Mouse (Mus musculus): Measurements from ENCODE around the gene Rasgef1b. TPM values are rescaled to one million over a fixed set of nuclear protein-coding genes. Genes with fewer than 3 reads are reported as not detected.

Gene Rasgef1b
- polyA plus RNA-seq, 2 experiments = 4.3 to 9.2 TPM

GRCm38 (mm10) chr5:99387185-99387981, 341.5 kb downstream of the Rasgef1b start:
- H3K9ac ChIP-seq (ENCODE audit: low read depth, low read length, severe bottlenecking) = no peak overlapping the region
- no peak for ATAC-seq (ENCODE audit: low FRiP score, low read depth)
- 81% methylated on average over 17 of the region's 17 CpGs for WGBS

GRCm38 (mm10) chr5:99386246-99386845, 342.5 kb downstream of the Rasgef1b start:
- Histone ChIP-seq H3K36me3 (ENCODE audit: control insufficient read depth, insufficient read depth, low read length) (no peaks in the 10 kb centered on the region), H3K4me3 (replicated peaks; ENCODE audit: low read length) (no peak overlapping the region), H3K27ac (replicated peaks; ENCODE audit: low read depth, low read length) (no peak overlapping the region), H3K9ac (ENCODE audit: low read depth, low read length, severe bottlenecking) (no peak overlapping the region), H3K27me3 (ENCODE audit: control insufficient read depth, insufficient read depth, low read length) (no peaks in the 10 kb centered on the region), H3K4me2 (replicated peaks; ENCODE audit: low read depth, low read length, severe bottlenecking) (no peak overlapping the region), H3K9me3 (ENCODE audit: control insufficient read depth, low read length) (no peaks in the 10 kb centered on the region), H3K4me1 (ENCODE audit: control insufficient read depth, insufficient read depth, low read length) (no peaks in the 10 kb centered on the region)
- DNase-seq (ENCODE audit: low spot score) (no peak), ATAC-seq (ENCODE audit: low FRiP score, low read depth) (no peak)
- TF ChIP-seq POLR2A (IDR thresholded peaks at IDR 0.05; ENCODE audit: borderline replicate concordance, extremely low read depth, insufficient read depth, insufficient read length) = no peak
- WGBS = 55% methylated on average over 14 of the region's 14 CpGs

More at GRCm38 (mm10) chr5:99387185-99387981, 341.5 kb downstream of the Rasgef1b start:
- TF ChIP-seq POLR2A (IDR thresholded peaks at IDR 0.05; ENCODE audit: borderline replicate concordance, extremely low read depth, insufficient read depth, insufficient read length) = no peak
- Histone ChIP-seq H3K36me3 (ENCODE audit: control insufficient read depth, insufficient read depth, low read length) (no peaks in the 10 kb centered on the region), H3K27me3 (ENCODE audit: control insufficient read depth, insufficient read depth, low read length) (no peaks in the 10 kb centered on the region), H3K9me3 (ENCODE audit: control insufficient read depth, low read length) (no peaks in the 10 kb centered on the region), H3K27ac (replicated peaks; ENCODE audit: low read depth, low read length) (no peak overlapping the region), H3K4me1 (ENCODE audit: control insufficient read depth, insufficient read depth, low read length) (no peaks in the 10 kb centered on the region), H3K4me3 (replicated peaks; ENCODE audit: low read length) (no peak overlapping the region), H3K4me2 (replicated peaks; ENCODE audit: low read depth, low read length, severe bottlenecking) (no peak overlapping the region)
- no peak for DNase-seq (ENCODE audit: low spot score)

GRCm38 (mm10) chr5:99385737-99386136, 343.1 kb downstream of the Rasgef1b start:
- no peaks in the 10 kb centered on the region for H3K27me3 ChIP-seq (ENCODE audit: control insufficient read depth, insufficient read depth, low read length)
- no peak overlapping the region for H3K4me3 ChIP-seq (replicated peaks; ENCODE audit: low read length)
- no peak overlapping the region for H3K27ac ChIP-seq (replicated peaks; ENCODE audit: low read depth, low read length)
- DNase-seq (ENCODE audit: low spot score) (no peak), ATAC-seq (ENCODE audit: low FRiP score, low read depth) (no peak)
- H3K9ac ChIP-seq (ENCODE audit: low read depth, low read length, severe bottlenecking) = no peak overlapping the region
- H3K4me2 ChIP-seq (replicated peaks; ENCODE audit: low read depth, low read length, severe bottlenecking) = no peak overlapping the region
- TF ChIP-seq POLR2A (IDR thresholded peaks at IDR 0.05; ENCODE audit: borderline replicate concordance, extremely low read depth, insufficient read depth, insufficient read length) = no peak
- WGBS = 64% methylated on average over 8 of the region's 8 CpGs
- no peaks in the 10 kb centered on the region for H3K4me1 ChIP-seq (ENCODE audit: control insufficient read depth, insufficient read depth, low read length)
- H3K36me3 ChIP-seq (ENCODE audit: control insufficient read depth, insufficient read depth, low read length) = no peaks in the 10 kb centered on the region
- no peaks in the 10 kb centered on the region for H3K9me3 ChIP-seq (ENCODE audit: control insufficient read depth, low read length)

GRCm38 (mm10) chr5:99385090-99385489, 343.8 kb downstream of the Rasgef1b start:
- no peak for TF ChIP-seq POLR2A (IDR thresholded peaks at IDR 0.05; ENCODE audit: borderline replicate concordance, extremely low read depth, insufficient read depth, insufficient read length)
- Histone ChIP-seq H3K4me3 (replicated peaks; ENCODE audit: low read length) (no peak overlapping the region), H3K27ac (replicated peaks; ENCODE audit: low read depth, low read length) (no peak overlapping the region), H3K9ac (ENCODE audit: low read depth, low read length, severe bottlenecking) (no peak overlapping the region), H3K4me2 (replicated peaks; ENCODE audit: low read depth, low read length, severe bottlenecking) (no peak overlapping the region), H3K27me3 (ENCODE audit: control insufficient read depth, insufficient read depth, low read length) (no peaks in the 10 kb centered on the region), H3K36me3 (ENCODE audit: control insufficient read depth, insufficient read depth, low read length) (no peaks in the 10 kb centered on the region), H3K9me3 (ENCODE audit: control insufficient read depth, low read length) (no peaks in the 10 kb centered on the region), H3K4me1 (ENCODE audit: control insufficient read depth, insufficient read depth, low read length) (peaks cover under 1% of the 10 kb centered on the region; the same call in 1 of the 2 replicates)
- DNase-seq (ENCODE audit: low spot score) (no peak), ATAC-seq (ENCODE audit: low FRiP score, low read depth) (no peak)
- WGBS = 70% methylated on average over 1 of the region's 1 CpGs

GRCm38 (mm10) chr5:99383783-99384281, 345.0 kb downstream of the Rasgef1b start:
- 76% methylated on average over 13 of the region's 13 CpGs for WGBS
- Histone ChIP-seq H3K4me1 (ENCODE audit: control insufficient read depth, insufficient read depth, low read length) (peaks cover 13% of the 10 kb centered on the region), H3K27ac (replicated peaks; ENCODE audit: low read depth, low read length) (no peak overlapping the region), H3K9me3 (ENCODE audit: control insufficient read depth, low read length) (no peaks in the 10 kb centered on the region), H3K27me3 (ENCODE audit: control insufficient read depth, insufficient read depth, low read length) (no peaks in the 10 kb centered on the region), H3K36me3 (ENCODE audit: control insufficient read depth, insufficient read depth, low read length) (no peaks in the 10 kb centered on the region), H3K9ac (ENCODE audit: low read depth, low read length, severe bottlenecking) (no peak overlapping the region), H3K4me3 (replicated peaks; ENCODE audit: low read length) (no peak overlapping the region), H3K4me2 (replicated peaks; ENCODE audit: low read depth, low read length, severe bottlenecking) (no peak overlapping the region)
- ATAC-seq (ENCODE audit: low FRiP score, low read depth) (no peak), DNase-seq (ENCODE audit: low spot score) (no peak)
- TF ChIP-seq POLR2A (IDR thresholded peaks at IDR 0.05; ENCODE audit: borderline replicate concordance, extremely low read depth, insufficient read depth, insufficient read length) = no peak
